Mouse (Mus musculus): ENCODE measurements around the gene Ecm1. TPM values are rescaled to one million over a fixed set of nuclear protein-coding genes. Genes with fewer than 3 reads are reported as not detected.

Gene Ecm1
- polyA plus RNA-seq, 1 experiment from 2014 or later, result 10.3 TPM

DNA sequence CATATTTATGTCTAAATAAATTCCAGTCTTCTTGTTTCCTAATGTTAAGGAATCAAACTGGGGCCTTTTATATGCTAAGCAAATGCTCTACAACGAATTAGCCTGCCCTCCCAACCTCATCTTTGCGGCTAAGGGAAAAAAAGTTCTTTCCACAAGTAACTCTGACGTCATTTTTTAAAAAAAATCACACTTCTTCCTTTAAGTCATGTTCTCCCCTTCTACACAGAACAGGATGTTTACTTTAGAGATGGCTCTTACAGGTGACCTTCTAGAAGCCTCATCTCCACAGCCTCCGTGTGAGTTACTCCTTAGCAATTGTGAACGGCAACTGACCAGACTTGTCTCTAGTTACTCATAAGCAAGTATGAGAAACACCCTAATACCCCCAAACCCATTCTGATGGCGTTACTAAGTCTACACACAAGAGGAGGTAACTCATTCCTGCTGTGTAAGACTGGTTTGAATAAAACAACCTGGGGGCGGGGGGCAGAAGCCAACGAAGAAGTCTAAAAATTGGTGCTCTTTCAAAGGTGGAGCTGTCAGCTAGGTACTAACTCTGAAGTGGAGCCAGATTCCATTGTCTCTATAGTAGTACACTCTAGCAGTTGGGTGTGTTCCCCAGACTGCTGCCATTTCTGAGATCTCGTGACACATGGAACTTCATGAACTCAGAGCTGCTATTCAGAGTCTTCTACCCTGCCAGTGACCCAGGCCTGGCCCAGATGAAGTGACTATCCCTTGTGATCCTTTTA, 19.3 kb upstream of the Ecm1 start:
- Histone ChIP-seq H3K4me2 (ENCODE audit: low read length) (no peak overlapping the region), H3K36me3 (ENCODE audit: control insufficient read depth, insufficient read depth, low read length) (0 out of 2 replicates have a peak, but pooled peaks cover 2% of the 10 kb centered on the region), H3K9me3 (ENCODE audit: control insufficient read depth, low read length) (no peaks in the 10 kb centered on the region), H3K4me3 (ENCODE audit: low read length) (no peak overlapping the region), H3K9ac (ENCODE audit: low read depth, low read length) (no peak overlapping the region), H3K27ac (ENCODE audit: low read depth, low read length) (no peak overlapping the region), H3K4me1 (ENCODE audit: control insufficient read depth, insufficient read depth, low read depth, low read length) (peaks cover 8% of the 10 kb centered on the region), H3K27me3 (replicated peaks; ENCODE audit: control insufficient read depth, insufficient read depth, low read length) (no peaks in the 10 kb centered on the region)
- ATAC-seq, result no peak
- WGBS, result 60% methylated on average over 9 of the region's 9 CpGs

DNA sequence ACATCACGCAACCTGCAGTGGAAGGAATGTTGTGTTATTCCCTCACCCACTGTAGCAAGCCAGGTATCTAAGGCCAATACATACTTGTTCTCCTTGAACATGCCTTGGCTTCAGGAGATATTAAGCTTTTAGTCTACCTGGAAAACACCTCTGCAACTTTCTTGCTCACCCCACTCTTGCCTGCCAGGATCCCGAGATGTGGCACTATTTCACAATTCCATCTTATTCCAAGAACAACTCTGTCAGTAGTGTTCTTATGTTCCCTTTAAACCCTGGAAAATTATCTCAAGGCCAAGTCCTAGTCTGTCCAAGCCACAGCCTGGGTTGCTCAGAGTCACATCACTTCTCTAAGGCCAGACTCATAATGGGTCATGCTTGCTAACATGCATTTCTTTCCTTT, 17.4 kb upstream of the Ecm1 start:
- Histone ChIP-seq H3K4me2 (ENCODE audit: low read length) (no peak overlapping the region), H3K27ac (ENCODE audit: low read depth, low read length) (no peak overlapping the region), H3K9me3 (ENCODE audit: control insufficient read depth, low read length) (no peaks in the 10 kb centered on the region), H3K4me1 (ENCODE audit: control insufficient read depth, insufficient read depth, low read depth, low read length) (peaks cover 9% of the 10 kb centered on the region), H3K27me3 (replicated peaks; ENCODE audit: control insufficient read depth, insufficient read depth, low read length) (no peaks in the 10 kb centered on the region), H3K4me3 (ENCODE audit: low read length) (no peak overlapping the region), H3K36me3 (ENCODE audit: control insufficient read depth, insufficient read depth, low read length) (no peaks in the 10 kb centered on the region), H3K9ac (ENCODE audit: low read depth, low read length) (no peak overlapping the region)
- ATAC-seq, result no peak
- WGBS, result 90% methylated on average over 2 of the region's 2 CpGs

DNA sequence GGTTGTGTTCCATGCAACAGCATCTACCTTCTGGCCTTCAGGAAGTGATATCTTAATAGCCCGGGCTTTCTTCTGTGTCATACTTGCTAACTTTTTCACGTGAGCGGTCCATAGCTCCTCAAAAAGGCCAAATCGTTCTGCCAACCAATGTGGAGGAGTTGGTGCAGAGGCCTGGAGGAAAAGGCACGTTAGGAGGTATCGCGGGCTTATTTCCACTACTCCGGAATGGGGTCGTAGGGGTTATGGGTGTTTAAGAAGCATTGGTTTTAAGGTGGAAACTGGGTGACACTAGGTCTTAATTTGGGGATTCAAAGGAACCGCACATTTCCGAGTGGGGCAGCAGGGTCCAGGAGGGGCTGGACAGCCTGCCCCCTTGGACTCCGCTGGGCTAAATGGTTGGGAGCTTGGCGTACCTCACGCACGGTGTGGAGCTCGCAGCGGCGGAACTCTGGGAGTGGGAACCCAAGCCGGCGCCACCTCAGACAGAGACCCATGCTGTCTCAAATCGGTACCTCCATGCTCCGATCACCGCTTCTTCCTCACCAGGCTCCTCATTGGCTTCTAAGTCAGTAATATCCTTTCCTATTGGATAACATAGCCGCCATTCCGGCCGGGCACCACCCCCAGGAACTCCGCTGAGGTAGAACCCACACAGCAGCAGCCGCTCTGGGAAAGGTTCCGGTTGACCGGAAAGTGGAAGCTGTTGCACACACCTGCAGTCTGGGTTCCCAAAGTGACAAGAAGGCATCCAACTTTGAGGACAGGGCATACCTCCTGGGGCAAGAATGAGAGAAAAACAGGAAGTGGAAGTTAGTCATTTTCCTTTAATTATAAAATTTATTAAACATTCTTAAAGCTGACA, 15.2 kb upstream of the Ecm1 start:
- H3K27me3 ChIP-seq (replicated peaks; ENCODE audit: control insufficient read depth, insufficient read depth, low read length), result no peaks in the 10 kb centered on the region
- H3K4me2 ChIP-seq (ENCODE audit: low read length), result peak overlapping the region; percentile 73
- ATAC-seq, result peak; percentile 100
- peaks cover 9% of the 10 kb centered on the region; the same call in 1 of the 2 replicates for H3K36me3 ChIP-seq (ENCODE audit: control insufficient read depth, insufficient read depth, low read length)
- H3K9ac ChIP-seq (ENCODE audit: low read depth, low read length), result peak overlapping the region; percentile 69
- under 1% methylated on average over 30 of the region's 30 CpGs for WGBS
- 0 out of 2 replicates have a peak overlapping the region, but pooled peaks have one; percentile 59 for H3K27ac ChIP-seq (ENCODE audit: low read depth, low read length)
- peaks cover 9% of the 10 kb centered on the region for H3K4me1 ChIP-seq (ENCODE audit: control insufficient read depth, insufficient read depth, low read depth, low read length)
- peak overlapping the region; percentile 58 for H3K4me3 ChIP-seq (ENCODE audit: low read length)
- H3K9me3 ChIP-seq (ENCODE audit: control insufficient read depth, low read length), result no peaks in the 10 kb centered on the region

DNA sequence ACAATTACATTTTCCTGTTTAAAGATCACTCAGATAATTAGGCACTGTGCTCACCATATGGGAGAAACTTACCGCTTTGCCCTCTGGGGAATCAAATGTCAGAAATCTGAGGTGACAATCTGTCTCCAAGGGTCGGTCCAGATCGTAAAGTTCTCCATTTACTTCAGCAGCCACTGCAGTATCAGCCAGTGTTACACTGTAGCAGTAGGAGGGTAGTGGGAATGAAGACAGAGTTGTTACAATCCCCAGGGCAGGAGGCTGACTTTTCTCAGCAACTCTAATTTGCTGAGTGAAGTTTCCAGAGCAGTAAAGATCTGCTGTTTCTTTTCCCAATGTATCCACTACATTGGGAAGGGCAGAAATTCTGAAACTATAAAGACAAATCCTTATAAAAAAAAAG, 13.6 kb upstream of the Ecm1 start:
- peaks cover 9% of the 10 kb centered on the region for H3K4me1 ChIP-seq (ENCODE audit: control insufficient read depth, insufficient read depth, low read depth, low read length)
- H3K27ac ChIP-seq (ENCODE audit: low read depth, low read length), result no peak overlapping the region
- H3K9me3 ChIP-seq (ENCODE audit: control insufficient read depth, low read length), result no peaks in the 10 kb centered on the region
- peaks cover 13% of the 10 kb centered on the region; the same call in 1 of the 2 replicates for H3K36me3 ChIP-seq (ENCODE audit: control insufficient read depth, insufficient read depth, low read length)
- no peaks in the 10 kb centered on the region for H3K27me3 ChIP-seq (replicated peaks; ENCODE audit: control insufficient read depth, insufficient read depth, low read length)
- no peak for ATAC-seq
- whole genome bisulfite sequencing, result 86% methylated on average over 3 of the region's 3 CpGs
- H3K4me3 ChIP-seq (ENCODE audit: low read length), result no peak overlapping the region
- H3K4me2 ChIP-seq (ENCODE audit: low read length), result no peak overlapping the region
- H3K9ac ChIP-seq (ENCODE audit: low read depth, low read length), result no peak overlapping the region

DNA sequence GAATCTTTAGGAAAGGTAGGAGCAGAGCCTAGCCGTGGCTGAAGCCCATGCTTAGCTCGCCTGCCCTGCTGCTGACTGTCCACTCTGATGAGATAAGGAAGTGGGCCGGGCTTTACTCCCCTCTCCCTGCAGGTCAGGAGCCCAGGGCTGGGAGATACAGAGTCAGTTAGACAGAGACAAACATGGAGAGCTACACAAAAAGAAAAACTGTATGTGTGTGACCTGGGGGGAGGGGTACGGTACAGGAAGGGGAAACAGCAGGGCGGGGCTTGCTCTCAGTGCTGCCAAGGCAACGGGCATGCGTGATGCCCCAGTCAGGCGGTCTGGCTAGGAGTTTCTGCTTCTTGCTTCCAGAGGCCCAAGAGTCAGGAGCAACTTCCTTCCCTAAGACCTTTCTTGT, 1.0 kb upstream of the Ecm1 start:
- H3K27me3 ChIP-seq (replicated peaks; ENCODE audit: control insufficient read depth, insufficient read depth, low read length), result no peaks in the 10 kb centered on the region
- no peaks in the 10 kb centered on the region for H3K4me1 ChIP-seq (ENCODE audit: control insufficient read depth, insufficient read depth, low read depth, low read length)
- H3K9me3 ChIP-seq (ENCODE audit: control insufficient read depth, low read length), result no peaks in the 10 kb centered on the region
- WGBS, result 79% methylated on average over 8 of the region's 8 CpGs
- peaks cover 38% of the 10 kb centered on the region for H3K36me3 ChIP-seq (ENCODE audit: control insufficient read depth, insufficient read depth, low read length)
- no peak overlapping the region for H3K4me2 ChIP-seq (ENCODE audit: low read length)
- H3K4me3 ChIP-seq (ENCODE audit: low read length), result no peak overlapping the region
- H3K9ac ChIP-seq (ENCODE audit: low read depth, low read length), result no peak overlapping the region
- H3K27ac ChIP-seq (ENCODE audit: low read depth, low read length), result no peak overlapping the region
- 0 out of 2 replicates have a peak, but pooled peaks have one; percentile 18 for ATAC-seq

DNA sequence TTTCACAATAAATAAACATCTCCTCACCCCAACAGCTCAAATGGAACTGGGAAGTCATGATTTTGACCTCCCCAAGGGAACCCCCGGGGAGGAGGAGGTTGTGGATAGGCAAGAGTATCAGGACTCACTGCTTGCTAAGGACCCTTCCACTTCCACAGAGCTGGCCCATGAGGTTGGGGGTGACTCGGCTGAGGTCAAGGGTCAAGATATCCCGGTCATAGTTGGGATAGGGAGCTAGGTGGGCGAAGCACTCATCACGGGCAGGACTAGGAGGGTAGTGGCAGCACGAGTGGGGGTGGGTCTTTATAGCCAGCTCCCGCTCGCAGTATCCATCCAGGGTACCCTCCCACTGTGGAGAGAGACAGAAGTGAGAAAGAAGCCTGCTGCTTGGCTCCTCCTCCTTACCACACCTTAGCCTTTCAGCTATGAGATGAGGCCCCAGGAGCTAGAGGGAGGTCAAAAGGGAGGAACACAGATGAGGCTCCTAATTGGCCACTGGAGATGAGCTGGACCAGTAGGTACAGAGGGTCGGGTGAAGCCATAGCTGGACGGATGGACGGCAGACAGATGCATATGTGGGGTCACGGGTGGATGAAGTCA, 4.2 kb downstream of the Ecm1 start:
- no peaks in the 10 kb centered on the region for H3K9me3 ChIP-seq (ENCODE audit: control insufficient read depth, low read length)
- peaks cover 6% of the 10 kb centered on the region; the same call in 1 of the 2 replicates for H3K36me3 ChIP-seq (ENCODE audit: control insufficient read depth, insufficient read depth, low read length)
- no peak overlapping the region for H3K27ac ChIP-seq (ENCODE audit: low read depth, low read length)
- H3K9ac ChIP-seq (ENCODE audit: low read depth, low read length), result no peak overlapping the region
- ATAC-seq, result no peak
- H3K4me3 ChIP-seq (ENCODE audit: low read length), result no peak overlapping the region
- H3K4me2 ChIP-seq (ENCODE audit: low read length), result no peak overlapping the region
- H3K27me3 ChIP-seq (replicated peaks; ENCODE audit: control insufficient read depth, insufficient read depth, low read length), result no peaks in the 10 kb centered on the region
- WGBS, result 91% methylated on average over 12 of the region's 12 CpGs
- no peaks in the 10 kb centered on the region for H3K4me1 ChIP-seq (ENCODE audit: control insufficient read depth, insufficient read depth, low read depth, low read length)

DNA sequence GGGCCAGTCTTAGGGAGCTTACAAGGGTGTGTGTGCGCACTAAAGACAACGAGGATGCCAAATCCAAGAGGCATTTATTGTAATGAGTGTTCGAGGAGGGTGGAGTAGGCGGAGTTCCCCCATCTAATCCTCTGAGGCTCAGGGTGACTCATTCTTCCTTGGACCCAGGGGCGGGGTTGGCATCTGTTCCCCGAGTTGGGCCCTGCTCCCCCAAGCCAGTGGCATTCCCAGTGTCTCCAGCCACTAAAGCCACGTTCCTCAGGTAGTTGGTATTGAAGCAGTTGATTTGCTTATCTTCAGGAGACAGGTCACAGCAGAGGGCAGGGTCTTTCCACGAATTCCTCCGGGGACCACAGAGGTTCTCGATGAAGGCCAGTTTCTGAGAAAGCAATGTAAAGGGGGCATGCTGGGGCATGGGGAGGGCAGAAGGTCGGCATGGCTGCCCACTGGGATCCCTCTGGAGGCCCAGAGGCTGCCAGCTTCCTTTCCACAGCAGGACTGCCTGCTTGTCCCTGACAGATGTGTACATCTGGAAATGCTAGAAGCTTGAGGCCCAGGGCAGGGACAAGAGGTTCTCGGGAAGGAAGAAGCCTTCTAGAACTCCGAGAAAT, 5.2 kb downstream of the Ecm1 start:
- Histone ChIP-seq H3K4me3 (ENCODE audit: low read length) (no peak overlapping the region), H3K4me2 (ENCODE audit: low read length) (no peak overlapping the region), H3K36me3 (ENCODE audit: control insufficient read depth, insufficient read depth, low read length) (peaks cover 5% of the 10 kb centered on the region; the same call in 1 of the 2 replicates), H3K9ac (ENCODE audit: low read depth, low read length) (no peak overlapping the region), H3K27me3 (replicated peaks; ENCODE audit: control insufficient read depth, insufficient read depth, low read length) (no peaks in the 10 kb centered on the region), H3K27ac (ENCODE audit: low read depth, low read length) (no peak overlapping the region), H3K4me1 (ENCODE audit: control insufficient read depth, insufficient read depth, low read depth, low read length) (no peaks in the 10 kb centered on the region), H3K9me3 (ENCODE audit: control insufficient read depth, low read length) (no peaks in the 10 kb centered on the region)
- ATAC-seq, result no peak
- WGBS, result 88% methylated on average over 13 of the region's 13 CpGs

DNA sequence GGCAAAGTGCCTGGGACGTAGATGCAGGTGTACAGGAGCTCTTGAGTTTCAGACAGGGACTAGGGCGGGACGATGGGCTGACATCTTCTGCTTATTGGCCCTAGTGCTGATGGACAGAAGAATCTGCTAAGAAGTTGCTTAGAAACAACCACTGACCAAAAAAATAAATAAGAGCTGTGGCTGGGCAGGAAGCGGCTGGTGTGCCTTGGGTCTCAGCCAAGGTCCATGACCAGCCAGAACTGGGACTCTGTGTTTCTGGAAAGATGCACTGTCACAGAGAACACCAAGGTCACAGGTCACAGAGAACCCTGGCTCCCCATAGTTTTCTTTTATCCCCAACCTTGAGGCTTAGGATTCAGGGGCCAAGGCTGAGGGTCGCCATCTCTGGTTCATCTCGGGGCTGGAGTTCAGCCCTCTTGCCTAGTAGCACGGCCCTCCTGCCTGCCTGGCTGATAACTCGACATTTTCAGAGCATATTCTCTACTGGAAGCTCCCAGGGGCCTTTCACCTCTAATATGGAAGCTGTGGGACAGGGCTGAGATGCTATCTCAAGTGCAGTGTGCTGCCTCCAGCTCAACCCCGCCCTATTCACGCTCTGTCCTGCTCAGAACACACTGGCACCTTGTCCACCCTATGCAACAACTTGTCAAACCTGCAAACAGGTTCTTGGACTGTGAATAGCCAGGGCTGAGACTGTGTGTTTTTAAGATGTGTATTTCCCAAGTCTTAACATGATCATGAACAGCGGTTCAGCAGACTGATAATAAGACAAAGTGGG, 6.4 kb downstream of the Ecm1 start:
- H3K9me3 ChIP-seq (ENCODE audit: control insufficient read depth, low read length), result no peaks in the 10 kb centered on the region
- no peak; the same call in 1 of the 2 replicates for ATAC-seq
- no peak overlapping the region for H3K4me2 ChIP-seq (ENCODE audit: low read length)
- no peaks in the 10 kb centered on the region for H3K27me3 ChIP-seq (replicated peaks; ENCODE audit: control insufficient read depth, insufficient read depth, low read length)
- no peak overlapping the region for H3K27ac ChIP-seq (ENCODE audit: low read depth, low read length)
- H3K4me1 ChIP-seq (ENCODE audit: control insufficient read depth, insufficient read depth, low read depth, low read length), result no peaks in the 10 kb centered on the region
- 78% methylated on average over 11 of the region's 11 CpGs for WGBS
- no peak overlapping the region; the same call in 1 of the 2 replicates for H3K9ac ChIP-seq (ENCODE audit: low read depth, low read length)
- no peak overlapping the region for H3K4me3 ChIP-seq (ENCODE audit: low read length)
- peaks cover 5% of the 10 kb centered on the region; the same call in 1 of the 2 replicates for H3K36me3 ChIP-seq (ENCODE audit: control insufficient read depth, insufficient read depth, low read length)

All from hindbrain, embryonic 16.5 days (tissue).